Mouse (Mus musculus) kidney, postnatal 36 days (tissue): Measurements from ENCODE around the gene Tspan4.

ENCODE experiments used
- DNase-seq, 2 experiments: peaks; one replicate each; pipeline ENCODE4 v3.0.0; 2021 to 2022; ENCODE audit warnings: mixed read lengths in 2 of 2

The Tspan4 gene

GRCm38 (mm10) chr7:141477578-141478269 lies 2.7 kb downstream of the Tspan4 start:
- no peak for DNase-seq

DNA sequence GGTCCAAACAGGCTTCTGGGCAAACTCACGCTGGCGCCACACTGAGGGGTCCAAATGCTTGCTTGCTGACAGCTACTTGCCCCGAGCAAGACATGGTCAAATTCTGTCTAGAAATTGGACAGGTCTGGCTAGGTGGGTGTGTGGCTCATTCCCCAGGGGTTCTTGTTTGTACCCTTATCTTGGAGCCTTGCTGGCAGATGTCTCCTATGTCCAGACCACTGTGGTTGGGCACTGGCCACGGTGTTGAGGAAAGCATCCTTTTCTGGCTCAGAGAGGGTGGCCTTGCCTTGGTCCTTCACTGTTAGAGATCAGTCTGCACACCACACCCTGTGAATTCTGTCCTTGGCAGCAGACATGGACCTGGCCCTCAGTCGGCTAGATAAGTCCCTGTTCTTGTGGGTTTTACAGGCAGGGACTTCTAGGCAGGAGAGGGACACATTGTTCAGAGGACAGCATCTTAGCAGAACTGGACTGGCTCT lies 3.3 kb downstream of the Tspan4 start:
- no peak for DNase-seq

GRCm38 (mm10) chr7:141480842-141481497 lies 5.9 kb downstream of the Tspan4 start:
- peak; percentile 78 to 81 for DNase-seq

DNA sequence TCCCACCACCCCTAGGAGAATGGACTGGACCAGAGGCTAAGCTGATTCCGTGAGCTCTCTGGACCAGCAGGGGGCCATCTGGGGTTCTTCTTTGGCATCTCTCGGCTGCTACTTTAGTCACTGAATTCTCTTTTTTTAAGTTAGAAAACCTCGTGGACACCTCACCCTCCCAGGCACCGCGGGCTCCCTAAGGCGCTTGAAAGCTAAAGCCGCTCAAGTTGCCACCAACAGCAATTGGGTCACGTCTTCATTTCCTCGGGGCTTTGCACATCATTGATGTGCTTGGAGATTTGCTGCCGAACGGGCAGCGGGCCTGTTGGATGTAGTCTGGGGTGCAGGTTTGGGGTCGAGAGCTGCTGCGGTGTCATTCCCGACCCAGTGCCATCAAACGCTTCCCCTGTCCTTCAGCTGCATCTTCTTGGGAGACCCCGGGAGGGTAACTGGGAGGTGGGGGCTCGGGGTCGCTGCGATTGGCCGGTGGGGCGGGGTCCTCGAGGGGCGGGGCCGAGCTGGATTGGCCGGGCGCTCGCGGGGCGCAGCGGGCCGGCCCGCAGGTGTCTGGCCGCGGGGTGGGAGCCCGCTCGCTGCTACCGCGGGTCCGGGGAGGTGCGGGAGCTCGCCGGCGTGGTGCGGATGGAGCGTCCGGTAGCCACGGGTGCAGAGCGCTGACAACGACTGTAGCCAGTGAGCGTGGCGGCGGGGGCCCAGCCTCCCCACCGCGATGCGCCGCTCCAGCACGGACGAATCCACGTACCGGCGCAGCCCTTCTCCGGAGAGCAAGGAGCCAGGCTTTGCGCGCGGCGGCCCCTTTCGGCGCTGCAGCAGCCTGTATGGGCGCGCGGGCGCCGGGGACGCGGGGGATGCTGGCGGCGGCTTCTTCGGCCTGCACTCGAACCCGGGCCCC lies 6.7 kb downstream of the Tspan4 start:
- DNase-seq, result peak; percentile 44 to 73

DNA sequence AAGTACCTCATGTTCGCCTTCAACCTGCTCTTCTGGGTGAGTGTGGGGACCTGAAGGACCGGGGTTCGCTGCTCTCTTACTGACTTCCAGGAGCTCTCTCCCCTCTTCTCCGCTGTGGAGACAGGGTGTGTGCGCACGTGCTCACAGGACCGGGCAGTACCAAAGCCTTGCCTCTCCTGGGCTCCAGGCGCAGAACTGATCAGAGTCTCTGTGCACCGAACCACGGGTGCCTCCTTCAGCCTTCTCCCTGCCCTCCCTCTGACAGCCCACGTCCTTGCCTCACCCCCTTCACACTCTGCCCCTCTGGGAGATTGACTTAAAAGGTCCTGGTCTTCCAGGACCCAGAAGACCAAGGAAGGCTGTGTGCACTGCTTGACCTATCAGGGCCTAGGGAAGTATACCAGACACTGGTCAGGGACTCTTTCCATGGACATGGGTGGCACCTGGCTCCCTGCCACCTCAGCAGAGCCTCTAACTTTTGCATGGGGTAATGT lies 7.5 kb downstream of the Tspan4 start:
- DNase-seq, result no peak

- no peak for DNase-seq
Observed at GRCm38 (mm10) chr7:141483114-141483653, 8.1 kb downstream of the Tspan4 start.

- DNase-seq, result no peak
Observed at GRCm38 (mm10) chr7:141484186-141485120, 9.4 kb downstream of the Tspan4 start.

GRCm38 (mm10) chr7:141485186-141485585 lies 10.1 kb downstream of the Tspan4 start:
- DNase-seq, result no peak

- DNase-seq, result no peak
Observed at GRCm38 (mm10) chr7:141485606-141486005, 10.6 kb downstream of the Tspan4 start.

GRCm38 (mm10) chr7:141486239-141486638 lies 11.2 kb downstream of the Tspan4 start:
- DNase-seq, result no peak

DNA sequence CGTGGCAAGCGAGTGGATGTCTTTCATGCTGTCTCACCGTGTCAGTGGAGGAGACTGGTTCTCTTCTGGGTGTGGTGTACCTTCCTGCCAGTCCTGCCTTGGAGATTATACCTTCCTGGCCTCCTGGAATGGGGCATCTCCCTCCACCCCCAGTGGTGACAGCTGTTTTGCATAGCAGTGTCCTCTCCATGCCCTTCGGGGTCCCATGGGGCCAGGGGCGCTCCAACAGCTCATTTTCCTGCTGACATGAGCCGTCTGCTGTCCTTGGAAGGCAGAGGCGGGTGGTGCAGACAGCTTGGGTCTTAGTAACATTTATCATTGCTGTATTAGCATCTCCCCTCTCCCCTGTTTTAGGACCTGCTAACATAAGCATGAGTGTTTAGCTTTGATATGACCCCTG lies 12.1 kb downstream of the Tspan4 start:
- DNase-seq, result no peak

DNA sequence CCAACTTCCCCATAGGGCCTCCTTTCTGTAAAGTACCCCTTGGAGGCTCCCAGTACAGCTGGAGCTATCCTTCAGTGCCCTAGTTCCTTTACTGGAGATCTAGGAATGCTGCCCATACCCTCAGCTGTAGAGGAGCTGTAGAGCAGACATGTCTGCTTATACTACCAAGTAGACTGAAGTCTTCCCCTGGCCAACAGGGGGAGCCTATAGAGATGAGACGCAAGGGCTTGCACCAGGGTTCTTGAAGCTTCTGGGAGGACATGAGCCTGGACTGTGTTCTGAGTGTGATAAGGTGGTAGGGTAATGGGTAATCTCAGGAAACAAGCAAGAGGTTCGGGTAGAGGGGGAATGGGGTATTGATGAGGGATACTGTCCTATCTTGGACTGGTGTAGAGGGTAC lies 16.1 kb downstream of the Tspan4 start:
- peak in 1 of 2 experiments; percentile 49 for DNase-seq

- DNase-seq, result no peak
Observed at GRCm38 (mm10) chr7:141492738-141493137, 17.7 kb downstream of the Tspan4 start.

GRCm38 (mm10) chr7:141493729-141494128 lies 18.7 kb downstream of the Tspan4 start:
- DNase-seq, result no peak

- DNase-seq, result no peak
Observed at GRCm38 (mm10) chr7:141495379-141495778, 20.3 kb downstream of the Tspan4 start.

DNA sequence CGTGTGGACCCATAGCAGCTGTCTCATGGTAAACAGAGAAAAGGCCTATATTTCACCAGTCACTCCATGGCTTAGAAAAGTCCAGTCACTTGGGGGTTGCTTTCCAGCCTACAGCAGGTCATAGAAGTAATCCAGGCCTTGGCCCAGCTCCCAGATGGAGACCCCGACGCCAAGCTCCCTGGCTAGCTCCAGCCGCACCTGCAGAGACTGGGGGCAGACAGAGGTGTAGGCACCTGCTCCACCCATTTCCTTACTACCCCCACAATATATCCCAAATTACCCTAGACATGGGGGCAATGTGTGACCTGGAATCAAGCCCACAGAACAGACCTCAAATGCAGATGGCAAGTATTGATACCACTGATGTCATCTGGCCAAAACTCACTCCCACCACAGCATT lies 20.9 kb downstream of the Tspan4 start:
- DNase-seq, result no peak

DNA sequence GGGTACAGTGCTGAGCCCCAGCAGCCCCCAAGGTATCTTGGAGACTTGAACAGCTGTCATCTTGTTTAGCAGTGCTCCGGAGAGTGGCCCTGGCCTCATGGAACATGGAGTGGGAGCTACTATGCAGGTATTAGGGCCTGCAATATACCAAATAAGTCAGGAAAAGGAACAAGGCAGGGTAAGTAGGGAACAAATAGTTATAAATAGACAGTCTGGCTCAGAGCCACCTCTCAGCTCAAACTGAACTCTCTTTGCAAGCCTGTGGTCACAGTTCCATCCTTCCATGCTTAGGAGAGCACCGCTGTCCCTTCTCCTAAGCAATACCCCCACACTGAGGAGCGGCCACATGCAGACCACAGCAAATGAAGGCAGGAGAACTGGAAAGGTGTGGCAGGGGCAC lies 22.6 kb downstream of the Tspan4 start:
- DNase-seq, result no peak

- no peak for DNase-seq
Observed at GRCm38 (mm10) chr7:141501820-141502555, 26.9 kb downstream of the Tspan4 start.

- DNase-seq, result no peak
Observed at GRCm38 (mm10) chr7:141502556-141502905, 27.5 kb downstream of the Tspan4 start.

DNA sequence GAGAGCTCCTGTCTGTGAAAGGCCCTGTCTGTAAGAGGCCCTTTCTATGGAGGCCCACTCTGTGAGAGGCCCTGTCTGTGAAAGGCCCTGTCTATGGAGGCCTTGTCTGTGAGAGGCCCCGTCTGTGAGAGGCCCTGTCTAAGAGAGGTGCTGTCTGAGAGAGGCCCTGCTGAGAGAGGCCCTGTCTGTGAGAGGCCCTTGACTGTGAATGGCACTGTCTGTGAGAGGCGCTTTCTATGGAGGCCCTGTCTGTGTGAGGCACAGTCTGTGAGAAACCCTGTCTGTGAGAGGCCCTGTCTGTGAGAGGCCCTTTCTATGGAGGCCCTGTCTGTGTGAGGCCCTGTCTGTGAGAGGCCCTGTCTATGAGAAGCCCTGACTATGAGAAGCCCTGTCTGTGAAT lies 31.2 kb downstream of the Tspan4 start:
- DNase-seq, result no peak

GRCm38 (mm10) chr7:141508160-141508559 lies 33.1 kb downstream of the Tspan4 start:
- no peak for DNase-seq
